Mouse (Mus musculus): Measurements from ENCODE around the gene Slc44a3.
"Not testable (repeated sequence)": the region's sequence is repeated elsewhere in the genome, so short reads cannot be mapped to it uniquely, and the experiment has no call there.

Slc44a3 gene

DNA sequence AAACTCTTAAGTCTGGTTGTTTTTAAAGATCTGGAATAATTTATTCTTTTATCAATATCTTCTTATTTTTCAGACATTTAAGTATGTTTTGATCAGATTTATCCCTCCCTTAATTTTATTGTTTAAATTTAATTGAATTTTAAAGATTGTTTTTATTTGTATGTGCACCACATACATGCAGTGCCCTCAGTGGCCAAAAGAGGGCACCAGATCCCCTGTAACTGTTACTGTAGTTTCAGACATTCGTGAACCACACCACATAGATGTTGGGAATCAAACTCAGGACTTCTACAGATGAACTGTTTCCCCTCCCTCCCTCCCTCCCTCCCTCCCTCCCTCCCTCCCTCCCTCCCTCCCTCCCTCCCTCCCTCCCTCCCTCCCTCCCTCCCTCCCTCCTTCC, 18.2 kb upstream of the Slc44a3 start:
- DNase-seq = peak; percentile 30 to 33

DNA sequence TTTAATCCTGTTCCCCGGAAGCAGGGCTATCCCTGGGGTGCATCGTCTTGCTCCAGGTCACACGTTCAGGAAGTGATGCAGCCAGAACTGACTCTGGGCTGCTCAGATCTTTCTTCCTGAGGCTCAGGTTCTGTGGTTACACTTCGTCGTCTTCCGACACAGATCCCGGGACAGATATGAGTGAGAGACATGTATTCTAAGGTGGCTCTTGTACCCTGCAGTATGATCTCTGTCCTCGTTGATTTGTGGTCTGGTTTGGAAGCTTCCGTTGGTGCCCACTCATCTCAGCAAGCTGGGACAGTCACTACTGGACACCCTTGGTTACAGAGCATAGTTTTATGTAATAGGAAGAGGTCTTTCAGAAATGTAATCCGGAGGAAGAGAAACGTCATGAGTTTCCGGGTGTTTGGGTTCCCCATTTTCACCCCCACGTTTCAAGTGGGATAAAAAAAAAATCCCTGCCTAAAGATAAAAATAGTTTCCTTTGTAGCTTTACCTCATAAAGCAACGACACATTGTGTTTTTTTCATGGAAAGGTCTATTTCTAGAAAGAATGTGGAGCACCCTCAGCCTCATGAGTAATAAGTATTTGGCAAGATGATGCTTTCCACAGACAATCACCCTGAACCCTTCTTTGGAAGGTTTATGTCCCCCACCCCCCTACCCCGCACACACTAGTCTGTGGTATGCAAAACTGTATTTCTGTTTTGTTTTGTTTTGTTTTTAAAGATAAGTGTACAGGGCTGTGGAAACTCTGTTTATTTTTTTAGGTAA, 15.8 kb upstream of the Slc44a3 start:
- DNase-seq = peak; percentile 15 to 30

DNA sequence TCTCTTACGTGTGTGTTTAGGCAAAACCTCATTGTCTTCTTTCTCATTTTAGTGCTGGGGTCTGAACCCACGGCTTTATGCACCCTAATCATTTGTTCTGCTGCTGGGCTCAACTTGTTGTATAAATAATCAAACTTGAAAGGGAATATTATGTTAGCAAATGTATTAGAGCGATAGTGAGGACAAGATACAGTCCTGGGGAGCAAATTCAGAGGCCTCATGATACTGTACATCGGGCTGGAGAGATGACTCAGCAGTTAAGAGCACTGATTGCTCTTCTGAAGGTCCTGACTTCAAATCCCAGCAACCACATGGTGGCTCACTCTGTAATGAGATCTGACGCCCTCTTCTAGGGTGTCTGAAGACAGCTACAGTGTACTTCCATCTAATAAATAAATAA, 8.4 kb upstream of the Slc44a3 start:
- DNase-seq = no peak

DNA sequence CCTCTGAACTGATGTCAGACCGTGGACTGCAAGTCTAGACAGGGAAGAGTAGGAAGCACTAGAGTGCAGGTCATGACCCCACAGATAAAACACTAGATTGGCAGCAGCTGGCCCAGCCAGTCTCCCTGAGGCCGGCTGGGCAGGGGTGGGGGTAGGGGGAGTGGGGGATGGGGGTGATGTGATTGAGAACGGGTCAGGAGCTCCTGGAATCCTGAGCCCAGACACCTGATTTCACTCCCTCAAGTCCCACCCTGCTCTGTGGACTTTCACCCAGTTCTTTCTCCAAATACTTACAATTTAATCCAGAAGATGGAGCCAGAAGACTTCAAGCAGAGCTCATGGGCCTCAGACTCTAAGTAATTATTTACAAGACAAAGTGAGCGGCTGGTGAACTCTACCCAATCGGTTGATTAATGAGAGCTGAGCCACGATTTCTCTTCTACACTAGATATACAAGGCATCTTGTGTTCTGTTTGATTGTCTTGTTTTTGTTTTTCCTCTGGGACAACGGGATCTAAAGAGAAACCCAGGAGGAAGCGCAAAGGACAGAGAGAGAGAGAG, 7.7 kb upstream of the Slc44a3 start:
- DNase-seq = no peak

DNA sequence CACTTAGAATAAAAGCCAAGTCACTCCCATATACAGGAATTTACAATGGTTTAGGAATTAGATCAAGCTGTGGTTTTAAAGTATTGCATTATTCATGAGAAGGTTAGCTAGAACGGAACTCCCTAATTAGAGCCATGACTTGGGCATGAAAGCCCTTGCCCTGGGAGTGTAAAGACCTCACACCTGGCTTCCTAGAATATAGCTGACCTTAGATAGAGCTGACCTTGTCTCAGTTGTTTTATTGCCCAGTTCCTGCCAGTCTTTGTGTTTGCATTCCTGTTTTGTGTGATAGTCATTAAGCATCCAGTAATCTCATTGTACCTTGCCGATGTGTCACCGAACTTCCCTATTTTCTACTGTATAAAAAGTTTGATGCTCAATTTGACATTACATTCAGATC, 6.6 kb upstream of the Slc44a3 start:
- not testable (repeated sequence) for DNase-seq

DNA sequence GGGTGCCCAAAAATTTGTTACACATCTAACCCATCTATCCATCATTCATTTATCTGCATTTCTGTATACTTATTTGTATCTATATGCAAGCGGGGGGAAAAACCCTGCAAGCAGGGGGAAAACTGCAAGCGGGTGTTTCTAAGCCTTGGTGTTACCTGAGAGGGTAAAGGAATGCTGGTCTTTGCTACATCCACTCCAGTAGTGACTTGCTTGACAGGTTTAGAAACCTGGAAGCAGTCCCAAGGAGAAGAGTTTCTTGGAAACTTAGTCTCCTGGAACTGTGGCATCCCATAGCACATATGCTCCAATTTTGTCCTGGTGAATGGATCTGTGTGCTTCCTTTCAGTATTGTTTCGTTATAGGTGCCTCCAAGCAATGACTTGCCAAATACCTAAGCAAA, 5.8 kb upstream of the Slc44a3 start:
- DNase-seq = no peak

DNA sequence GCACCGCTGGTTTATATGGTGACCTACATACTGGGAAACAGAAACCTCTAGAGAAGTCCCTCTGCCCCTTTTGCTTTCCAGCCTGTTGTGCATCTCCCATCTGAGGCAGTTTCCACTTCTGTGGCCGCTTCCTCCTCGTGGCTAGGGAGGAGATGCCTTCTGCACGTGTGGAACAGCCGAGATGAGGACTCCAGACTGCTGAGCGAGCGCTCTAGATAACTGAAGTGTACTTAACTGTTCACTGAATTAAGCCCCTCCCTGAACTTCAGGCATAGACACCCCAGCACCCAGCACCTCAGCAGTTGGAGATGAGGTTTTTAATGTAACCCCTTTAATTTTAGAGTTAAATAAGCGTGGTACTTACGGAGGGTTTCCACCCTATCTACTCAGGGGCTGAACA, 4.6 kb upstream of the Slc44a3 start:
- DNase-seq = no peak

DNA sequence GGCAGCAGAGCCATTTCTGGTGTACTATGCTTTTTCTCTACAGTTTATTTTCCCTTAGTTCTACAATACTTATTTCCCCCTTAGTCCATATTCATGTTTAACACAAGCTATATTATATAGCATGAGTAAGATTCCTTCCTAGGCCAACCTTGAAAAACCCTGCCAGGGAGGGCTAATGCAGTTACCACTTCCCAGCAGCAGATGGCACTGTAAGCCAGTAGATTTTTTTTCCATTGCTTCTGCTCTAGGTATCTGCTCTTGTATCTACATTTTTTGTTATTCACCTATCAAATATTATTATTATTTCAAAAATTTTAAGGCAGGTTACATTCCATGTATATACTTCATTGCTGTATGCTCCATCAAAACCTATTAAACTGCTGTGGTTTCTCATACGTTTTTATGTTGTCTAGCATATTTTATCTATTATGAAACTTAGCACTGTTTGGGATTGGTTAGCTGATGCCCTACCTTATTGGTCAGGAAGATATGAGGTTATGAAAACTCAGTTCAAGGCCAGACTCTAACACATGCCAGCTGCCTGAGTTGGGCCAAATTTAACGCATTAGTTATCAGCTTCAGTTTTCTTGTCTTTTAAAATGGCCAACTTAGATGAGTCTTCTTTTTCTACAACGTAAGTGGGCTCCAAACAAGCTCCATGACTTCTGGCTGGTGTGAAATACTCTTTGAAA, 3.8 kb upstream of the Slc44a3 start:
- DNase-seq = peak; percentile 55 to 56

DNA sequence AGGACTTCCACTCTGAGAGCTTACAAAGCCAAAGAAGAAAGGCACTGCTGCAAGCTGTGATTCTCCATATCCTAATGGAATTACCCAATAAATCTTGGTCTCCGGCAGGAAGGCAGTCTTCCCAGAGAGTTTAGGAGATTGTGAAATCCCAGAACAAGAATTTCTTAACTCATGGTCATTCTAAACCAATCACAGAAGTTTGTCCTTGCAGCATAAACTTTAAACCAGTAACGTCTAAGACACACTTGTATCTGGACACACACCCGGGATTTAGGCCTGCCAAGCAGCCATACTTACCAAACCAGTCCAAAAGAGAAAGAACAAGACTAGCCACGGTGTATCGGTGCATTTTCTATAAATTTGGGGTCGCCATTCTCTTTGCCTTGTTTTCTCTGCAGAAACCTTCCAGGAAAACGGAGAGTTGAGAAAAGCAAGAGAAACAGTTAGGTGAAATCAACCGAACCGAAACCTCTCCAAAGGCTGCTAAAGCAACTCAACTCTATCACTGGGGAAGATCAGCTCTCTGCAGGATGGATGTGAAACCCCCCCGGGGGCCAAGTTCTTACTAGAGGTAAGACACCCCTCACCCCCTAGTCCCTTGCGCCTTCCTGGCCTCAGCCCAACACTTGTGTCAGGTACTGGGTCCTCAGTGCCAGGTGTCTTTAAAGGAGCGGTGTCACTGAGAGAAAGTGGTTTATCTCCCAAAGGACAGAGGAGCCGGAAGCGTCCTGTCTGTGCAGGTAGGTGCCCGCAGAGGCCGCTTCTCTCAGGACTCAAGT, 645 bp downstream of the Slc44a3 start:
- DNase-seq = no peak

DNA sequence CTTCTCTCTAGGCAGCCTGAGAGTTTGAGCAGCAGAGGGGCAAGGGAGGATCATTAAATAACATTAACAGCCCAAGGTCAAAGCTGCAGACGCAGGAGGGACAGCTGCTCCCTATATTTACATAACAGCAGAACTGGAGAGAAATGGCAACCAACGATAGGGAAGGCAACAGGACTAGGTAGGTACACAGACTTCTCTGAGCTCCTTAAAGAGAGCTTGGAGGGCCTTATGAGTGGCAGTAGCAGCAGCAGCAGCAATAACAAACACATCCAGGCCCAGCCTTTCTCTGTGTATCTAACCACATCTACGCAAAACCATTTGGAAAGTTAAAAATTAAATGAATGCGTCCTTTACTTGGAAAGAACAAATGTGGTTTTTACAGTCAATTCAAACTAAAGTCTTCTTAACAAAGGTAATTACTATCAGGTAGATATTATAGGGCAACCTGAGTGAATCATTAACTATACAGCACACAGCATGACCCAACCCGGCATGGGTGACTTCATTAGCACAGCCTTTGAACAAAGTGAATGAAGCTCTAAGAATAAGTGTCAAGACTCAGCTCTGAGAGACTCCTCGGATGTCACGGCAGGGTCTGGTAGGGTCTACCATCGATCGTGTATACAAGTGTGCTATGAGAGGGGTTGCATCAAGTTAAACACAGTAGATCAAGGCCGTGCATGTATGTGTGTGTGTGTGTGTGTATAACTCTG, 1.5 kb downstream of the Slc44a3 start:
- no peak for DNase-seq

DNA sequence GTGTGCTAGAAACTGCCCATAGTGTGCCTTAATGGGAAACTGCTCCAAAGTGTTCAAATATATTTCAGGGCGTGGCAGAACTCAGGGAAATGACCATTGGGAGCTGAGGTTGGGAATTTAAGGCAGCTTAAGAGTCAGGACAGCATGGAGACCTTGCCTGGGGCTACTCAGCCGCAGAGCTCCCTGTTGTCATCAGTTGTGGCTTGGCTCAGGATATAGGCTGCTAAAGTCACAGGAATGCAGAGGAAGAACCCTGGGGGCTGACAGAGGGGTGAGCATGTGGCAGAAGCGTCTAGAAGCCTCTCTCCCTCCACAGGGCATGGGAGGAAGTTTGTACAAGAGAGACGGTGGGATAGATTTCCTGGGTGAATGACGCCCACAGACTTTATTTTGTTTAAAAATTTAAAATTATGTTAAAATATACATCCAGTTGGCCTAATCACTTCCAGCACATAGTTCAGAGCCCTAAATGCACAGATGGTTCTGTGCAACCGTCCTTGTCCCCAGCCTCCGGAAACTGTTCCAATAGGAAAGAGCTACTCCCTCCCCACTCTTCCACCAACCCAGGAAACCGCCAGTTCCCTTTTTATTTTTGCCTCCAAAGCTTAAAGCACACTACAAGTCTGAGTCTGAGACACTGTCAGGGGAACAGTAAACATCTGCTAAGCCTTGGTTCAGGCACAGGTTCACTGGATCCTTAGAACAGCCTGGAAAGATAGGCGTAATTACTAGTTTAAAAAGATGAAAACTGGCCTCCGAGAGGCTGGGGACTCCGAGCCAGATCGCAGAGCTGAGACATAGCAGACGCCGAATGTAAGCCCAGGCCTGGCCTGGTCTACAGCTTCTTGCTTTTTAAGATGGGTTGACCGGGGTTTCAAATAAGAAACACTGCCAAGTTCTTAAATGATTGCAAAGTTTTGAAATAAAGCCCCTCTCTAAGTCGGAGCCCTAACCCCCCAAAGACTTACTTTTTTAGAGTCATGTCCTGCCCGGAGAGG, 5.8 kb downstream of the Slc44a3 start:
- no peak for DNase-seq

DNA sequence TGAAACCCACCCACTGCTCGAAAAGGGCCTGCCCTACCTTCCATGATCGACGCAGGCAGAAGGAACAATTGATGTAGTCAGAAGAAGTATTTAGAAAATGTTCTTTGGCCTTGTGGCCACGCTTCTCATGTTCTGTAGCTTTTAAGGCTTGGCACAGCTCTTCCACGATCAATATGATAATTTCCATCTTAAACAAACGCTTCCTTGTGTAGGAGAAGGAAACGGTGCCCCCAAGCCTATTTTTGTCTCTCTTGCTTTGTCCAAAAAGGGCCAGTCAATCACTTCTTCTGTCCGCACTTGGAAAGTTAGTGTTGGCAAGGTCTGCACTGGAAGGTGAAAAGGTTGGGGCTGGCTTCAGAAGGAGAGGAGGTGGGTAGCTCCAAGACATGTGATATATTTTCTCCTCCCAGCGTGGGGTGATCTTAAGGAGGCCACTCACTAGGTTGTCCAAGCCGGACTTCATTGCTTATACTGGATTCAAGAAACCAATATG, 10.5 kb downstream of the Slc44a3 start:
- no peak for DNase-seq

DNA sequence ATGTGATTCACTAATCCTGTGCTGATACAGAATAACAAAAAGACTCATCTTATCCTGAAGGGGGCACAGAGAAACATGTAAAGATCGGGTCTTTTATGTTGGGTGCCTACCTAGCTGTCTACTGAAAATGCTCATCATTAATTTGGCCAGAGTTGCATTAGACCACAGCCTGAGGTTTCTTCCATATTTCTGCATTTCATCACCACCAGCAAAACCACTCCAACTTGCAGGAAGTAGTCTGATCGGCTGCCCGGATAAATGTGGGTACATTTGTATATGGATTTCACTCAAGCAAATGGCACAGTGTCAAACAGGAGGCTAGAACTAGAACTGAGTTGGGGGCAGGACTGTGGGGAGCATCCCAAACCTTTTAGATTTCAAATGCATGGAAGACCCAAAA, 11.1 kb downstream of the Slc44a3 start:
- DNase-seq = no peak

DNA sequence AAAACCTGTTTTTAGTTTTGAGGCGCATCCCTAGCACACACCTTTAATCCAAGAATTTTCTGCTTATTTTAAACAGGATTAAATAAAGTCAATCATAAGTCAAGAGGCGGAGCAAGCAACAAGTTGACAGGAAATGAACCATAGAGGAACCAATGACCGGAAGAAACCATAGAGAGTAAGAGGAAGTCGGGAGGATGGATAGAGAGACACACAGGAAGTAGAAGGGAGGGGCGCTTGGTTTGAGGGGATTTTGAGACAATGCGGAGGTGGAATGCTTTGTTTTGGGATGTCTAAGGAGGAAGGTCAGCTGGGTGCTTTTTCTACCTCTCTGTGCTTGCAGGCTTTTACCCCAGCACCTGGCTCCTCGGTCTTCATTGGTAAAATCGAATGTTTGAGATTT, 15.2 kb downstream of the Slc44a3 start:
- DNase-seq = no peak

DNA sequence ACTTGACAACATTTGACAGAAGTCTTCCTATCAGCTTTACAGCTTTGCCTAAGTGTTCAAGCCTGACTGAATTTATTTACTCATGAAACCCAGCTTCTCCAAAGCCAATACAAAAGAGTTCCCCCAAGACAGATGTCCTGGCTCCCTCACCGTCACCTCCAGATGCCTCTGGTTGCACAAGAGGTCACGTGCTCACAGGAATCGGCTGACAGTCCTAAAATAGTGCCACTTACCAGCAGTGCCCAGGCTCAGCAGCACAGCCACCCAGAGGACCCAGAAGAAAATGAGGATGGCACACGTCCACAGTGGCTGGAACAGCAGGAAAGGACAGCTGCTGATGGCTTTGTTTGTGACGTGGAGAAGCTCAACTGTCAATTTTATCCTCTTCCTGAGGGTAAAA, 23.1 kb downstream of the Slc44a3 start:
- no peak for DNase-seq

DNA sequence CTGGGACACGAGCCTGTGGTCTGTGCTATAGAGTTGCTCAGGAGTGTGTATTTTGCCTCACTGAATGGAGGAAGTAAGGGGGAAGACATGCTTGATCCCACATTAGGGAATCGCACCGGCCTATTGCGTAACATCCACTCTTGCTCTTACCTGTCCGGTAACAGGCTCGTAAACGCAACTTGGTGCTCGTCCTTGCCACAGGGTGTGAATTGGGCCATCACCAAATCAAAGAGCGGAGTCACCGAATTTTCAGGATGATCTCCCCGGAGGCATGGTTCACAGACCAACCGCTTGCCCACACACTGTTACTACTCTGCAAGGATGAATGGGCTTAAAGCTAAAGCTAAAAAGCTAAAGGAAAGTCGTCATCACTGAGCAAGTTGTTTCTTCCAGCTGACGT, 24.5 kb downstream of the Slc44a3 start:
- no peak for DNase-seq

DNA sequence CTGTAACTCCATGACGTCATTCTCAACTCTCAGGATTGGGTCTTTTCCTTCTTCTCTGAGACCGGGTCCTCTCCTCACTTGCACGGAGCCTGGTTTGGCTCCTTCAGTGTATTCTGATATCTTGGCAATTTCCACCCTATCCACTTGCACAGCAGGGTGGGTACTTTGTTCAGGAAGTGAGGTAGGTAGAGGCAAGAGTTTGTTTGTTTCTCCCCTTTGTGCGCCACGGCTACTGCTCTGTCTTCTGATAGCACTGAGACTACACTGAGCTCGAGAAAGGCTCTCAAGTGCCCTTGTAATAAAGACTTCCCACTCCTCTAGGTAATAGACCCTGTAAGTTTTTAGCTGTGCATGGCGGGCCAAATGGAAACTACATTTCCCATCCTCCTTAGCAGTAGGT, 25.4 kb downstream of the Slc44a3 start:
- DNase-seq = no peak

DNA sequence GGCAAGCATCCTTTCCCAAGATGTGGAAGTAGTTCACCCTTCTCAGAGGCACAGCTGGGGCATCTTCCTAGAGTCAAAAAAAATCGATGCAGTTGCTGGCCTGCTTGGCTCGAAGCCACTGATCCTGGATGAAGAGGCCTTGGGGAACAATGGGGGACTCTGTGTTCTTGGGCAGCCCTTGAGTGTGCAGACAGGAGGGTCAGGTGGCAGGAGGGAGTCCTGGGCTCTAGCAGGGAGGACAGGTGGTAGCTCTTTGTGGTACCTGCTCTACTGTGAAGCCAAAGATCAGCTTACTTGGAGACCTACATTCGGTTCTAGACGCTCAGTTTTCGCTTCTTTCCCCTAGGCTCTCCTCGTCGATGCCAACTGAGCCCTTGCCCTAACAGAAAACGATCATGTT, 26.0 kb downstream of the Slc44a3 start:
- no peak for DNase-seq

DNA sequence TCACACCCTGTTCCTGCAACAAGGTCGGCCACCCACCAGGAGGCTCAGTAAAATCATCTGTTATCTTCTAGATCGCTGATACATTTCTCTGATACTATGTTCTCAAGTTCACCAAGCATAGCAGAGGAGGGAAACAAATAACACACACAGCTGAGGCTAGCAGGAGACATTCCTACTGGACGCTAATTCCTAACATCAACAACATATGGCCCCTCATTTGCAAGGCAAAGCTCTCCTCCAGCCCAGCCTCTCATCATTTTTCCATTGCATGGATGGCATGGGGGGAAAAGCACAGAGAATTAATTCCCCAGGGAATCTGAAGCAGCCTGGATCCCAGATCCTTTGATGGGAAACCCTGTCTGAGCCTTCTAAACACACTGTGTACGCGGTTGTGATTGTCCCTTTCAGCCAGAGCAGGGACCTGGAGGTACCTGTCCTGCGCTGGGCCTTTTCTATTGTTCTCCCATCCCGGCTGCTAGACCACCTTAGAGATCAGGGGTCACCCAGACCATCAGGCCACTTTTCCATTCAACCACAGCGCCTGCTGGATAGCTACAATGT, 27.2 kb downstream of the Slc44a3 start:
- no peak for DNase-seq

DNA sequence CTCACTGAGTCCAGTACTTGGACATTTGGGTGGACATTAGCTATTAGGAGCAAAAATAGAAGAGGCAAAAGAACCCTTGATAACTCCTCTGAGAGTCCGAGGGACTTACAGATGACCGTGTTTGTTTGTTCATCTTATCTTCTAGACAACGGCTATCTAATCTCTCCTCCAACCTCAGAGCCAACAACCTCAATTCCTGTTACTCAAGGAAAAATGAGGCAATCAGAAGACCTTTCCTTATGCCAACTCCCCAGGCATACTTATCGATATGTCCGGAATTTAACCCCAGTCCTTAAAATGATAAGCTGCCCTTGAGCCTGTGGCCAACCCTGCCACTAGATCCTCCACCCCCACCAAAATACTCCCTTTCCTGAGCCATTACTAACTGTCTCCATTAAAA, 31.5 kb downstream of the Slc44a3 start:
- DNase-seq = no peak

DNA sequence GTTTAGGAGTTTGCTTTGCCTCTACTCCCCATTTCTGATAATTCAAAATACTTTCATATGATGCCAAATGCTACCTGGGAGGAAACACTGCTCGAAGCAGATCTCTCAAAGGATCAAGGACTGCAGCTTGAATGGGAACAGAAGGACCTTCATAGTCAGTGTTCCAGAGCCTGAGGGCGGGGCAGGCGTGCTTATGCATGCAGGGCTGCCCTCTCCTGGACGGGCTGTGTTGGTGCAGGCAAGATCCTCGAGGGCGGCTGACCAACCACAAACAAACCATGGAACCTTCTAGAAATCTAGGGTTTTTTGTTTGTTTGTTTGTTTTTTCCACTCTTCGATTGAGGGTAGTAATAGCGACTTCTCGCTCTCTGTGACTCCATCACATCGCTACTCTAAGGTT, 32.0 kb downstream of the Slc44a3 start:
- peak; percentile 80 to 81 for DNase-seq

Data from B cell, adult 2 months (primary cell).